Mouse (Mus musculus) frontal cortex, postnatal 14 days (tissue): Measurements from ENCODE around the gene Ngb.

ENCODE experiments used
- DNase-seq, 2 experiments: peaks; one replicate each; pipeline ENCODE4 v3.0.0; 2022; ENCODE audit warnings: low spot score in 2 of 2

The Ngb gene

GRCm38 (mm10) chr12:87102165-87102631 is at the start of gene Ngb:
Gene Ngb, minus strand, starts transcription at chr12:87102539.
- no peak for DNase-seq

DNA sequence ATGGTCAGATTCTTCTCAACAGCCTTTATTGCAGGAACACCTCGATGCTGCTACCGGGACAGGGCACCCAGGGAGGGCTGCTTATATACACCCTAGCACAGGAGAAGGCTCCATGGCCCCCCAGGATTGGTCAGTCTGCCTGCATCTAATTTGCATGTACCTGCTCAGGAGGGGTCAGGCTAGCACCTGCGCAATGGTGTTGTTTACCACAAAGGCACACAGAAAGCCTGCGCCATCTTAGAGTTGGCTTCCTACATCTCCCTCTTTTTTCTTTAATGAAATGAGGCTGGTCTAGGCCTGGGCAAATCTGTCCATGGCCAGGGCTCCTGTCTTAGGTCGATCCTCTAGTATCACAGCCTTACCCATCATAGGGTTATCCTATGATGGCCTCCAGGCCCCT is 47.1 kb upstream of the Ngb start:
- DNase-seq = no peak

DNA sequence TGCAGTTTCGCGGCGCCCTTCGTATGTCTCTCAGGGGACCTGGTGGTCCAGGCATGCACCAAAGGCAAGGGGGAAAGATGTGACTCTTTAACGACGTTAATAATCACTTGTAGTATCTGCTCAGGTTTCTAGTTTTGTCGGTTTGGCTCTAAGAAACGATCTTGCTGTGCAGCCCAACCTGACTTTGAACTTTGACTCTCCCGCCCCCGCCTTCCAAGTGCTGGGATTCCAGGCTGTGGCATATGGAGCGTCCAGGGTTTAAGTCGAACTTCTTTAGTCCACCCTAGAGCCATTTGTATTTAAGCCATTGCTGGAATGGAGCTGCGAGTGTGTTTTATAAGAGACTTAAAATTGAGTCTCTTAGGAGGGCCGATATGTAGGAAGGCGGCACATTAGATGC is 45.8 kb upstream of the Ngb start:
- no peak for DNase-seq

- DNase-seq = peak; percentile 90 to 92
Measured at GRCm38 (mm10) chr12:87147395-87148089, 45.2 kb upstream of the Ngb start, which contains the start of gene Pomt2. Gene Pomt2, minus strand, starts transcription at chr12:87147968.

- peak; percentile 85 for DNase-seq
Measured at GRCm38 (mm10) chr12:87146966-87147365, 44.6 kb upstream of the Ngb start, which contains the start of gene Gstz1. Gene Gstz1, plus strand, starts transcription at chr12:87147165.

GRCm38 (mm10) chr12:87142156-87142555 is 39.8 kb upstream of the Ngb start:
- DNase-seq = no peak

DNA sequence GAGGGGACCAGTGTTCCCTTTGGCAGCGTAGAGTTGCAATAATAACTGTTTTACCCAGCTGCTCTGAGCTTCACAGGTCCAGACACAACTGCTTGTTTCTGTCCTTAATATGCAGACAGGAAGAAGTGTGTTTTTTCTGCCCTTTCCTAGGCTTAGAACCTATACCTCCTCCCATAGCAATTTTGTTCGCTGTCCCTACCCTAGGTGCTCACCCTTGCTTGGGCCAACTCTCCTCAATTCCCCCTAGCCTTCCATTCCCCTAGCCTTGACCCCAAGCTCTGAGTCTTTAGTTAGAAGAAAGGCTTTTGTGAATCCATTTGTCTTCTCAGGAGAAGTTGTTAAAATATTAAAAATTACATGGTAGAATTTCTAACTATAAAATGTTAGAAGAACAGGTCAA is 36.4 kb upstream of the Ngb start:
- no peak for DNase-seq

- DNase-seq = no peak
Measured at GRCm38 (mm10) chr12:87138342-87138701, 36.0 kb upstream of the Ngb start.

- no peak for DNase-seq
Measured at GRCm38 (mm10) chr12:87137439-87138341, 35.4 kb upstream of the Ngb start.

GRCm38 (mm10) chr12:87132784-87133183 is 30.4 kb upstream of the Ngb start:
- DNase-seq = no peak

- no peak for DNase-seq
Measured at GRCm38 (mm10) chr12:87132210-87132609, 29.9 kb upstream of the Ngb start.

GRCm38 (mm10) chr12:87131619-87132018 is 29.3 kb upstream of the Ngb start:
- DNase-seq = no peak

- no peak for DNase-seq
Measured at GRCm38 (mm10) chr12:87131181-87131580, 28.8 kb upstream of the Ngb start.

DNA sequence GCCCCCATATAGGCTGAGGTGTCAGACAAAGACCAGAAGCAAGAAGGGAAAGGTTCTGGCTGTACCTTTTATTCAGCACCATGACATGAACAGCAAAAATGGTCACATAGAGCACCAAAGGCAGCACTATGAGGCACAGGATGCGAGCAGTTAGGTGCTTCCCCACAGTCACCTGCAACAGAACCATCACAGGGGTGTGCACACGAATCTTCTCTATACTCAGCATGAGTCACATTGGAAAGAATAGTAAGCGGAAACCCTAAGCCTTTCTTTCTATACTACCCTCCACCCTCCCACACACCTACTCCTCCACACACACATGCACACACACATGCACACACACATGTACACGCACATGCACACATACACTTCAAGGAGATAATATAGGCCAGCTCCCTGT is 27.9 kb upstream of the Ngb start:
- DNase-seq = no peak

DNA sequence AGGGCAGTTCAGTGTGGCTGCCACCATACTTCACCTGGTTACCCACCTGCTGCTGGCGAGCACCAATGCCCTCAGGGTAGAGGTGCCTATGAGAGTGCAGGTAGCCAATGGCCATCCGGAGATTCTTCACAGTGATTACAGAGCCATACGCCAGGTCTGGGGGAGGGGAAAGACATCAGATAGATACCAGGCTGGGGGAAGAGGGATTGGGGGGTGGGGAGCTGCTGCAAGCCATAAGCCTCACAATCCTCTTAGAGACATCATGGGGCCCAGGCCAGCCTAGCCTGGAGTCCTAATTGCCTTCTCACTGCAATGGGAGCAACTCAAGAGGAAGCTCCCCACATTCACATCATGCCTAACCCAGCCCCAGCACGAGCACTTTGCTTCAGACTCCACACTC is 24.9 kb upstream of the Ngb start:
- DNase-seq = no peak

DNA sequence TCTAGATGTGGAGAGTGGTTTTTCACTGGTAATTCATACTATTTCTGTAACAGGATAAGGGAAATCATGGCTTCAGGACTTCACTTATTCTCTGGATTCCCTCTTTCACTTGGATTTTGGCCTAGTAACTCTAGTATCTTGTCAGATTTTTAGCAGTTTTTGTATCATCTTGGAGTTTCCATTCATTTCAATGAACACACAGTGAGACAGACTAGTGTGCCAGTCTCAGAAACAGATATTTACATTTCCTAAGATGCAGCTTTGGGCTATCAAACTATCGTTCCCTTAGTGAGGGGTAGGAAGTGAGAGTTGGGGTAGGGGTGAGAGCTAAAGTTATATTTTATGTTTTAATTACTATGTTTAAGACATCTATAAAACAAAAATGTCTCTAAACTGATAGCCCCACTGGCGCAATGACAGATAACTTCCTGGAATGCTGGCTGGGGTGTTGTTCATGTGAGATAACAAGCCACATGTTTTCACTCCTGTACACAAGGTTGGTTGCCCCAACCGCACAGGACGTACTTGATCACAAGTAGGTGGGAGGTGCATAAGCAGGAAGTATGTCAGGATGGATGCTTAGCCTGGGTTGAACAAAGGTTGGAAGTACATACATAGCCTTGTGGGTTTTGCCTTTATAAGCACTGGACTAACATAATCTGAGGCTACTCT is 19.7 kb upstream of the Ngb start:
- no peak for DNase-seq

DNA sequence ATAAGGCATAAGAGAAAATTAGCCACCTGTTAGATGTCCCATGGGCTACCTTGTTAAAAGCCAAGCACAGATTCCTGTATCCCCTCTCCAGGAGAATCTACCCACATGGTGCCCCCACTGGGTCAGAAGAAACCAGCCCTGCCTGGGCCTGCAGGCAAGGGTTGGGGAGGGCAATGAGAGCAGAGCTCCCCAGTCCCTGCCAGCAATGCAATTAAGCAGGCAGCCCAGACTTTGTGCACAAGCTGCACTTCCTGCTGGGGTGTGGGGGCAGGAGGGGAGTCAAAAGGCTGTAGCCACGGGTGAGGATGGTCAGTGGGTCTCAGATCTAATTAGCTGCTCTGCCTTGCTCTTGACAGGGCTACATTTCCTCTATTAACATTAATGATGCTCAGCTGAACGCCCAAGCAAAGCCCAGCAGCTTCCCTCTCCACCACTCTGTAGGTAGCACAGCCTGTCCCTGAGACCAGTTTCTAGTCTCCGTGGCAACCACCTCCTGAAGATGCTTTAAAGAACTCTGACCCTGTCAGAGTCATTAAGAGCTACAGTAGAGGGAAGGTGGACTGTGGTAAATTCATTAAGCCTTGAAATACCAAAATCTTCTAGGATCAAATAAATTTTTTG is 5.1 kb upstream of the Ngb start:
- DNase-seq = no peak

DNA sequence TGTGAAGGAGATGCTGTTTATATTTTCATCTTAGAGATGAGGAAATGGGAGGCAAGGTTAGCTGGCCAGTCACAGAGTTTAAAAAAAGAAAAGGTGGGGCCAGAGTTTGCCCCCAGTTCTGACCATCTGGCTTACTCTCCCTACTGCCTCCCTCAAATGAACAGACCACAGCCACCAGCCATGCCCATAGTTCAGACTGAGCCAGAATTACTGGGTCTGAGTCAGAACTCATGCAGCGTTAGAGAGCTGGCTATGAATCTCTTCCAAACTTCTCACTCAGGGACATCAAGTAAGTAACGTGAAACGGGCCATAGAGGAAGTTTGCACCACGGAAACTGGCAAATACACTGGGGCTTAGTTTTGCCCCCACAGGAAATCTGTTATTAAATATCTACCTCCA is 2.5 kb upstream of the Ngb start:
- no peak for DNase-seq

DNA sequence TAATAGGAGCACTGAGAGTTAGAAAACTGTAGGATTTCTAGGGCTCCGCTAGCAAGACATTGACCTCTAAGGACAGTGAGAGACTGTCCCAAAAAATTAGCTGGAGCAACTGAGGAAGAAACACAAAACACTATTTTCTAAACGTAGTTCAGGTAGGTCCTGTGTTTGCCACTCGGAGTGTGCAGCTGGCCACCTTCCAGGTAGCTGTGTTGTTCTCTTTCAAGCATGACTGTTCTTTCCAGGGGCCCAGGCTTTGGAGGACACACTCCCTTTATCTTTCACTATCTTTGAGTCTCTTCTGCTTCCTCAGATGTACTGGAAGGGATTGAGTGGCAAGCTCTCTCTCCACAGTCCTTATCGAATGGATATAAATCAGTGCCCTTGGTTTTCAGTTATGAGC is 1.1 kb upstream of the Ngb start:
- DNase-seq = no peak

DNA sequence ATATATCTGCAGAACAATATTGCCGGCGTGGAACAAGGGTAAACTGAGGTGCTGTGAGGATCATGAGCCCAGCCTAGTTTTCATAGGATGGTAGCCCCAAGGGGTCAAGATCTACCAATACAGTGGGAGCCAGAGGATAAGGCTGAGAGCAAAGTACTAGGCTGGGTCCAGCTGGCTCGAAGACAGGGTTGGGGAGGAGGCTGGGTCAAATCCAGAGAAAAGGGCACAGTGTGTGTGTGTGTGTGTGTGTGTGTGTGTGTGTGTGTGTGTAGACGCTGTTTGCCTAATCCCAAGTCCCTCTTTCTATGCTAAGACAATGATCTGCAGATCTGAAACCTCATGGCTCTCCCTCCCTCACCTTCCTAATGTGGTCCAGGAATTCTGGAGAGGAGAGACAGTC is 2.0 kb downstream of the Ngb start:
- DNase-seq = no peak

DNA sequence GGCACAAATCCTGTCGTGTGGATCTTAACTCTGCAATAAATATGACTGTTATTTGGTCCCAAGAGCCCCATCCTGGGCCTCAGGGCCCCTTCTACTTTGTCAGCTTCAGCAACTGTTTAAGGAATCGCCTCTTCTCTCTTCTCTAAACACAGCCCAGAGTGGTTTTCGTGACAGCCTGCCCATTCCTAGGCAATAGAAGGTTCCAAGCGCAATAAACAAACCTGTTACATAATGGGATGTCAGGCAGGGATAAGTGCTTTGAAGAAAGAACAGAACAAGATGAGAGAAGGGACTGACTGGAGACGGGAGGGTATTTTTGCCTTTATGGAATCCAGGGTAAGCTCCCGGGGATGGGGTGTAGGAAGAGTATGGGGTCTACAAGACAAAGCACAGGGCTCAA is 8.7 kb downstream of the Ngb start:
- DNase-seq = no peak

DNA sequence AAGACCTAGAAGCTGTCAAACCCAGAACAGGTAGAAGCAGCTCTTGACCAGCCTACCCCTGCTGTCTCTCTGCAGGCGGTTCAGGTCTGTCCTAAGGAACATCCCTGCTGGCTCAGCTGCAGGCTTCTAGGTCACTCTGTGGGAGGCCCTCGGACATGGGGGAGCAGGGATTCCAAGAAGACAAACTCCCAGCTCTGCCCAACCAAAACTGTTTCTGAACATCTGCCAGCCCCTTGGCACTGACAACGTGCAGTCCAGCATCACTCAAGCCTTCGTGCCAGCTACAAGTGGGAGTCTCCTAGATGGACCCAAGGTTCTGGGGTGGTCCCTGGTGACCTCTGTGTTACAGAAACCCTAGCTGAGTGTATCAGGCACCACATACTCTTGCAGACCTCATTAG is 9.1 kb downstream of the Ngb start:
- DNase-seq = no peak
